Mouse (Mus musculus): Measurements from ENCODE around the gene Ptchd3. TPM values are rescaled to one million over a fixed set of nuclear protein-coding genes. Genes with fewer than 3 reads are reported as not detected.

The Ptchd3 gene
- polyA plus RNA-seq, 1 experiment = 77.0 TPM

DNA sequence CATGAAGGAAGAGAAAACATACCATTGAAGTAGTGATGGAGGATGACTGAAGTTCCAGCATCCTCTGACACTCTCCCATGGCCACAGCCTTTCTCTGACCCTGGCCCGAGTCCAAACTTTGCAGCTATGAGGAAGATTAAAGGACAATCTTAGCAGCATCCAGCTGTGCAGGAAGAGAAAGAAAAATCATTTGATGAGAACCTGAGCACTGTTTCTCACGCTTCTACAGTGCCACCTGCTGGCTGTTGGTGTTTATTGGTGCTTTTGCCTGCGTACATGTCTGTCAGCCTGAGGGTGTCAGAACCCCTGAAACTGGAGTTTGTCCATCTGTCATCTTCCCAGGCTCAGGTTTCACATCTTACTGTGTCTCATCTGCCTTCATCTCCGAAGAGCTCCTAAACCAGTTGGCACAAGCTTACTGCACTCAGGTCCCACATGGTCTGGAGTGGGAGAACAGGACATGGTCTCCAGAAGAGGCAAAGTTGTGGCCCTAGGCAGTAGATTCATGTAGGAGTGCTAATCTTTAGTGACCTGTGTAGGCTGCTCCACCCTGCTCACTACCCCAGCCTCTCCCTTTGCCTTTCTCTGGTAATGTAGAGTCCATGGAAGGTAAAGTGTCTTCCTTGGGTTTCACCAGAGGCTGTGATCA is 21.7 kb upstream of the Ptchd3 start:
- Histone ChIP-seq H3K4me1 (ENCODE audit: control insufficient read depth, insufficient read depth, low read length) (no peaks in the 10 kb centered on the region), H3K27me3 (ENCODE audit: control insufficient read depth, insufficient read depth, low read length) (no peaks in the 10 kb centered on the region), H3K4me3 (ENCODE audit: control insufficient read depth, low read depth, low read length) (no peak overlapping the region), H3K36me3 (ENCODE audit: control insufficient read depth, insufficient read depth, low read length) (no peaks in the 10 kb centered on the region), H3K27ac (ENCODE audit: control insufficient read depth, insufficient read depth, low read depth, low read length) (no peak overlapping the region)
- no peak for TF ChIP-seq POLR2A (IDR thresholded peaks at IDR 0.05; ENCODE audit: control insufficient read depth, low read depth, low read length)
- TF ChIP-seq CTCF (IDR thresholded peaks at IDR 0.05; ENCODE audit: control insufficient read depth, insufficient read depth, insufficient replicate concordance, low read depth, low read length) = peak; percentile 50; the same call in 1 of the 2 replicates

DNA sequence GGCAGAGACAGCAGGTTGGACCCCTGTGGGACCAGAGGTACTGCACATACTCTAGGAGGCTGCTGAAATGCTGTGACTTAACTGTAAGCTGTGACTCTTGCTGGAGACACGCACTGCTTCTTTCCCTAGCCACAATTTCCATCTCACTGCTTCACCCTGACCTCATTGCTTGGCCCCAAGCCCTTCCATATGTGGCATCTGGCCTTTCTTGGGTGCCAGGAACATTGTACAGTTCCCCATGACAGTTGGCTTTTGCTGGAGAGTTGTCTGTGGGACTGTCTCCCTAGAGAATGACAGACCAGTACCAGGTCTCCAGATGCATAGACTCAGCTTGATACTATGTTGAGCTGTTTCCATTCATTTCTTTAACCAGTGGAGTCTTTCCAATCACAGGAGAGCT is 21.2 kb upstream of the Ptchd3 start:
- TF ChIP-seq POLR2A (IDR thresholded peaks at IDR 0.05; ENCODE audit: control insufficient read depth, low read depth, low read length) (no peak), CTCF (IDR thresholded peaks at IDR 0.05; ENCODE audit: control insufficient read depth, insufficient read depth, insufficient replicate concordance, low read depth, low read length) (no peak)
- Histone ChIP-seq H3K36me3 (ENCODE audit: control insufficient read depth, insufficient read depth, low read length) (no peaks in the 10 kb centered on the region), H3K4me1 (ENCODE audit: control insufficient read depth, insufficient read depth, low read length) (no peaks in the 10 kb centered on the region)

DNA sequence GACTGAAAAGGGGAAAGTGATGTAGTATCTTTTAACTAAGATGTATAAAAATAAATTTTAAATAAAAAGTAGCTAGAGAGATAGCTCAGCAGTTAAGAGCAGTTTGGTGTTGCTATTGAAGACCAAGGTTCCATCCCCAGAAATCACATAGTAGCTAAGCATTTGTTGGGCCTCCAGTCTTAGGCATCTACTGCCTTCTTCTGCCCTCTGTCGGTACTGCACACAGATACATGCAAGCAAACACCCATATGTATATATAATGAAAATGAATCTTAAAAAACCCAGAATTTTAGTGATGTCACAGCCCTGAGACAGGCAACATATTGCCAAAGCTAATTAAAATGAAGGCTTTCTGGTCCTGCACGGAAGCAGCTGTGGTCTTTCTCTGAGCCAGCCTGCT is 15.9 kb downstream of the Ptchd3 start:
- no peak overlapping the region for H3K27ac ChIP-seq (ENCODE audit: control insufficient read depth, insufficient read depth, low read depth, low read length)
- no peaks in the 10 kb centered on the region for H3K27me3 ChIP-seq (ENCODE audit: control insufficient read depth, insufficient read depth, low read length)
- no peak overlapping the region for H3K4me3 ChIP-seq (ENCODE audit: control insufficient read depth, low read depth, low read length)
- TF ChIP-seq CTCF (IDR thresholded peaks at IDR 0.05; ENCODE audit: control insufficient read depth, insufficient read depth, insufficient replicate concordance, low read depth, low read length) = no peak
- no peak for TF ChIP-seq POLR2A (IDR thresholded peaks at IDR 0.05; ENCODE audit: control insufficient read depth, low read depth, low read length)
- H3K4me1 ChIP-seq (ENCODE audit: control insufficient read depth, insufficient read depth, low read length) = peaks cover 5% of the 10 kb centered on the region; the same call in 1 of the 2 replicates
- H3K36me3 ChIP-seq (ENCODE audit: control insufficient read depth, insufficient read depth, low read length) = no peaks in the 10 kb centered on the region

More for the DNA sequence above, 21.2 kb upstream of the Ptchd3 start:
- Histone ChIP-seq H3K4me3 (ENCODE audit: control insufficient read depth, low read depth, low read length) (no peak overlapping the region), H3K27me3 (ENCODE audit: control insufficient read depth, insufficient read depth, low read length) (no peaks in the 10 kb centered on the region), H3K27ac (ENCODE audit: control insufficient read depth, insufficient read depth, low read depth, low read length) (no peak overlapping the region)

DNA sequence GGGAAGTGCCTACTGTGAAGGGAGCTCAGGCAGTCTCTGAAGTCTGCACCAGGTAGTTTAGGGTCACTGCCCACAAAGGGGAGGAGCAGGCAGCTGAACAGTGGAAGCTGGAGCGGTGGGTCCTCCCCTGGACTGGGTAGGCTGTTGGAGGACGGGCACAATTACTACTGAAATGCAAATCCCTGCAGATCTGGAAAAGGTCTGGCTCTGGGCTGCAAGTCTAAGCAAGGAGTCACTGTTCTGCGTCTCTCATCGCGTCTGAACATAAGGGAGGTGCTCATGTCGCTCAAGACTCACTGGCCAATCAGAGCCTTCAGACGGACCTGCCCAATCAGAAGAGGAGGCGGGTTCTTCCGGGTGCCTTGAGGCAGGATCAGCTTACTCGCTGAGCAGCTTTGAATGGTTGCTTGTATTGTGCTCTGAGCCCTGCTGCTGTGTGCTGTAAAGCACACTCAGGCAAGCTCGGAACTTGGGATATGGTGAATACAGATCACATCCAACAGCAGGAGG is 17.8 kb downstream of the Ptchd3 start:
- Histone ChIP-seq H3K27me3 (ENCODE audit: control insufficient read depth, insufficient read depth, low read length) (no peaks in the 10 kb centered on the region), H3K4me1 (ENCODE audit: control insufficient read depth, insufficient read depth, low read length) (peaks cover 5% of the 10 kb centered on the region; the same call in 1 of the 2 replicates), H3K4me3 (ENCODE audit: control insufficient read depth, low read depth, low read length) (peak overlapping the region; percentile 77), H3K27ac (ENCODE audit: control insufficient read depth, insufficient read depth, low read depth, low read length) (peak overlapping the region; percentile 59), H3K36me3 (ENCODE audit: control insufficient read depth, insufficient read depth, low read length) (no peaks in the 10 kb centered on the region)
- TF ChIP-seq POLR2A (IDR thresholded peaks at IDR 0.05; ENCODE audit: control insufficient read depth, low read depth, low read length) (peak; percentile 63), CTCF (IDR thresholded peaks at IDR 0.05; ENCODE audit: control insufficient read depth, insufficient read depth, insufficient replicate concordance, low read depth, low read length) (no peak)

Other genes with a start within 250 kb of the Ptchd3 start
- 7.6 and 9.1 TPM in 2 replicates for gene B3gntl1, start 157.1 kb upstream of the Ptchd3 start, polyA plus RNA-seq (2012; rRNA removed)
- 3.0 and 4.5 TPM in 2 replicates for gene Metrnl, start 128.7 kb upstream of the Ptchd3 start, polyA plus RNA-seq (2012; rRNA removed)